ENCODE assay signal across 8 mouse cellular contexts in genomic region chr9:57861951-57862471, GRCm38 (mm10). TPM values are rescaled to one million over a fixed set of nuclear protein-coding genes. Genes with fewer than 3 reads are reported as not detected.
DNase-seq lines count a peak whose midpoint lies in the region; ATAC-seq and TF ChIP-seq lines count a peak whose summit lies in the region.

No protein-coding gene starts in this region.

- H3K4me1 ChIP-seq in forebrain, embryonic 12.5 days, result peaks cover 10% of the 10 kb centered on the region; the same call in 1 of the 2 replicates
- H3K4me1 ChIP-seq in limb, embryonic 14.5 days (ENCODE audit: control insufficient read depth, insufficient read depth, low read length), result no peaks in the 10 kb centered on the region
- no peaks in the 10 kb centered on the region for H3K4me1 ChIP-seq in neural tube, embryonic 12.5 days
- H3K4me1 ChIP-seq in thymus, adult 2 months (replicated peaks; ENCODE audit: control insufficient read depth, insufficient read depth, low read length), result 0 out of 2 replicates have a peak, but pooled peaks cover 2% of the 10 kb centered on the region

- no peaks in the 10 kb centered on the region for H3K9me3 ChIP-seq in forebrain, embryonic 12.5 days
- H3K9me3 ChIP-seq in limb, embryonic 14.5 days (ENCODE audit: control insufficient read depth, low read length), result no peaks in the 10 kb centered on the region
- no peaks in the 10 kb centered on the region for H3K9me3 ChIP-seq in neural tube, embryonic 12.5 days

- H3K4me3 ChIP-seq in forebrain, embryonic 12.5 days (replicated peaks), result no peak overlapping the region
- H3K4me3 ChIP-seq in limb, embryonic 14.5 days (replicated peaks; ENCODE audit: low read length), result no peak overlapping the region
- no peak overlapping the region for H3K4me3 ChIP-seq in neural tube, embryonic 12.5 days
- no peak overlapping the region for H3K4me3 ChIP-seq in thymus, adult 2 months (ENCODE audit: control insufficient read depth, insufficient read depth, low read length)

- 0 out of 2 replicates have a peak overlapping the region, but pooled peaks have one; percentile 12 for H3K9ac ChIP-seq in forebrain, embryonic 12.5 days
- no peak overlapping the region for H3K9ac ChIP-seq in limb, embryonic 14.5 days (ENCODE audit: low read depth, low read length, severe bottlenecking)
- H3K9ac ChIP-seq in neural tube, embryonic 12.5 days, result no peak overlapping the region

- ATAC-seq in forebrain, embryonic 12.5 days (ENCODE audit: low FRiP score), result peak; percentile 81
- ATAC-seq in limb, embryonic 14.5 days (ENCODE audit: low FRiP score, low read depth), result no peak
- no peak for ATAC-seq in neural tube, embryonic 12.5 days (ENCODE audit: low FRiP score, low read depth)

- peak overlapping the region; percentile 27 for H3K4me2 ChIP-seq in forebrain, embryonic 12.5 days
- no peak overlapping the region for H3K4me2 ChIP-seq in limb, embryonic 14.5 days (replicated peaks; ENCODE audit: low read depth, low read length, severe bottlenecking)
- H3K4me2 ChIP-seq in neural tube, embryonic 12.5 days (replicated peaks), result 0 out of 2 replicates have a peak overlapping the region, but pooled peaks have one; percentile 16

- peak overlapping the region; percentile 70 for H3K27ac ChIP-seq in forebrain, embryonic 12.5 days
- no peak overlapping the region for H3K27ac ChIP-seq in limb, embryonic 14.5 days (replicated peaks; ENCODE audit: low read depth, low read length)
- no peak overlapping the region for H3K27ac ChIP-seq in neural tube, embryonic 12.5 days
- H3K27ac ChIP-seq in thymus, adult 2 months (ENCODE audit: control insufficient read depth, insufficient read depth, low read length), result no peak overlapping the region

- peak; percentile 13 for DNase-seq in ovary, adult 18-20 months (ENCODE audit: low spot score)
- DNase-seq in ovary, postnatal 10 days (ENCODE audit: low spot score), result no peak
- DNase-seq in brain, embryonic 14.5 days (ENCODE audit: low read depth), result peak; percentile 97
- DNase-seq in kidney, adult 8-10 months, result peak; percentile 30 to 34
- DNase-seq in limb, embryonic 14.5 days (ENCODE audit: low spot score), result peak; percentile 44
- DNase-seq in thymus, adult 2 months, result peak; percentile 69

- no peaks in the 10 kb centered on the region for H3K36me3 ChIP-seq in forebrain, embryonic 12.5 days (replicated peaks)
- H3K36me3 ChIP-seq in limb, embryonic 14.5 days (ENCODE audit: control insufficient read depth, insufficient read depth, low read length), result no peaks in the 10 kb centered on the region
- no peaks in the 10 kb centered on the region for H3K36me3 ChIP-seq in neural tube, embryonic 12.5 days
- no peaks in the 10 kb centered on the region for H3K36me3 ChIP-seq in thymus, adult 2 months (ENCODE audit: control insufficient read depth, insufficient read depth, low read length)

- 22% methylated on average over 9 of the region's 9 CpGs for WGBS in forebrain, embryonic 12.5 days
- 31% methylated on average over 9 of the region's 9 CpGs for WGBS in limb, embryonic 14.5 days
- 32% methylated on average over 9 of the region's 9 CpGs for WGBS in neural tube, embryonic 12.5 days
- WGBS in thymus, adult 2 months, result 51% methylated on average over 9 of the region's 9 CpGs

- H3K27me3 ChIP-seq in forebrain, embryonic 12.5 days, result no peaks in the 10 kb centered on the region; the same call in 1 of the 2 replicates
- H3K27me3 ChIP-seq in limb, embryonic 14.5 days (ENCODE audit: control insufficient read depth, insufficient read depth, low read length), result no peaks in the 10 kb centered on the region
- no peaks in the 10 kb centered on the region for H3K27me3 ChIP-seq in neural tube, embryonic 12.5 days (replicated peaks)
- H3K27me3 ChIP-seq in thymus, adult 2 months (ENCODE audit: control insufficient read depth, insufficient read depth, low read length), result no peaks in the 10 kb centered on the region

- no peak for TF ChIP-seq POLR2A in brain, embryonic 14.5 days (IDR thresholded peaks at IDR 0.05; ENCODE audit: borderline replicate concordance, extremely low read depth, insufficient read depth, insufficient read length, poor library complexity, severe bottlenecking)
- no peak for TF ChIP-seq POLR2A in limb, embryonic 14.5 days (IDR thresholded peaks at IDR 0.05; ENCODE audit: borderline replicate concordance, extremely low read depth, insufficient read depth, insufficient read length)
- TF ChIP-seq POLR2A in thymus, adult 2 months (IDR thresholded peaks at IDR 0.05; ENCODE audit: control insufficient read depth, extremely low read depth, insufficient read depth, low read length, poor library complexity), result no peak

- TF ChIP-seq CTCF in brain, embryonic 14.5 days (IDR thresholded peaks at IDR 0.05; ENCODE audit: borderline replicate concordance, extremely low read depth, insufficient read depth, insufficient read length), result peak; percentile 70; the same call in 1 of the 2 replicates
- no peak for TF ChIP-seq CTCF in thymus, adult 2 months (IDR thresholded peaks at IDR 0.05; ENCODE audit: borderline replicate concordance, control insufficient read depth, extremely low read depth, insufficient read depth, low read length, poor library complexity)

RNA-seq across cellular contexts. Expression of gene Arid3b, which starts 25.4 kb away (rescaled TPM):
- 15.4 and 16.6 TPM in 2 replicates for polyA plus RNA-seq in brain, embryonic 14.5 days (2012; rRNA removed)
- 20.3 and 20.6 TPM in 2 replicates for polyA plus RNA-seq in forebrain, embryonic 12.5 days (2016; fragmentation: Nextera tagmentation; extraction: Ambion mirVana)
- polyA plus RNA-seq in limb, embryonic 14.5 days (2012; rRNA removed), result 6.6 and 8.9 TPM in 2 replicates
- 2.9 and 6.3 TPM in 2 replicates for polyA plus RNA-seq in limb, embryonic 14.5 days (2014; fragmentation: Nextera tagmentation; extraction: Ambion mirVana)
- polyA plus RNA-seq in neural tube, embryonic 12.5 days (2016; fragmentation: Nextera tagmentation; extraction: Ambion mirVana), result 19.5 and 21.0 TPM in 2 replicates
- 68.0 and 70.3 TPM in 2 replicates for polyA plus RNA-seq in thymus, adult 2 months (2012; rRNA removed)

RNA-seq across cellular contexts. Expression of gene Ubl7, which starts 48.8 kb away (rescaled TPM):
- 125 and 140 TPM in 2 replicates for polyA plus RNA-seq in brain, embryonic 14.5 days (2012; rRNA removed)
- 129 and 138 TPM in 2 replicates for polyA plus RNA-seq in forebrain, embryonic 12.5 days (2016; fragmentation: Nextera tagmentation; extraction: Ambion mirVana)
- 76.7 and 112 TPM in 2 replicates for polyA plus RNA-seq in limb, embryonic 14.5 days (2012; rRNA removed)
- polyA plus RNA-seq in limb, embryonic 14.5 days (2014; fragmentation: Nextera tagmentation; extraction: Ambion mirVana), result 99.0 and 114 TPM in 2 replicates
- polyA plus RNA-seq in neural tube, embryonic 12.5 days (2016; fragmentation: Nextera tagmentation; extraction: Ambion mirVana), result 148 and 153 TPM in 2 replicates
- polyA plus RNA-seq in thymus, adult 2 months (2012; rRNA removed), result 182 and 201 TPM in 2 replicates
